Mouse (Mus musculus) kidney, postnatal 0 days (tissue): ENCODE results near the gene Phactr2. TPM values are rescaled to one million over a fixed set of nuclear protein-coding genes. Genes with fewer than 3 reads are reported as not detected.

Experiments used
- ATAC-seq: fragments of 200-750 bp; cut with Nextera tagmentation; replicated peaks from 2 replicates; pipeline ENCODE4 v1.8.0; 2017; ENCODE audit warnings: low read depth, moderate number of reproducible peaks, moderate TSS enrichment, moderate library complexity; ENCODE audit not compliant: low FRiP score
- DNase-seq: peaks from one replicate; pipeline ENCODE4 v3.0.0-alpha.2; 2016; ENCODE audit warnings: low spot score
- H3K27ac ChIP-seq: fragments of 300-500 bp; sonication (generic); 2 replicates; pipeline ENCODE4 v1.5.1; 2014; ENCODE audit warnings: mild to moderate bottlenecking
- H3K27me3 ChIP-seq: fragments of 300-500 bp; sonication (generic); 2 replicates; pipeline ENCODE4 v1.6.1; 2014; ENCODE audit warnings: low read length, mixed read lengths; ENCODE audit not compliant: insufficient read depth
- H3K36me3 ChIP-seq: fragments of 300-500 bp; sonication (generic); 2 replicates; pipeline ENCODE4 v1.6.1; 2014; ENCODE audit warnings: low read length, mixed read lengths; ENCODE audit not compliant: insufficient read depth
- H3K4me1 ChIP-seq: fragments of 300-500 bp; sonication (generic); replicated peaks from 2 replicates; pipeline ENCODE4 v1.6.1; 2014; ENCODE audit warnings: antibody characterized with exemption, low read length, mixed read lengths; ENCODE audit not compliant: insufficient read depth
- H3K4me2 ChIP-seq: fragments of 300-500 bp; sonication (generic); 2 replicates; pipeline ENCODE4 v1.6.1; 2014; ENCODE audit warnings: mild to moderate bottlenecking, low read length, moderate library complexity, mixed read lengths
- H3K4me3 ChIP-seq: fragments of 300-500 bp; sonication (generic); replicated peaks from 2 replicates; pipeline ENCODE4 v1.5.1; 2014; ENCODE audit warnings: low read depth, low read length
- H3K9ac ChIP-seq: fragments of 300-500 bp; sonication (generic); 2 replicates; pipeline ENCODE4 v1.6.1; 2014; ENCODE audit warnings: low read depth, low read length
- H3K9me3 ChIP-seq: fragments of 300-500 bp; sonication (generic); replicated peaks from 2 replicates; pipeline ENCODE4 v1.6.1; 2016; ENCODE audit warnings: low read length, inconsistent platforms, mixed read lengths
- CTCF ChIP-seq: IDR thresholded peaks from 2 replicates; pipeline ENCODE4 v1.5.1; 2016; ENCODE audit warnings: antibody characterized with exemption, low read depth, mild to moderate bottlenecking, moderate library complexity
- WGBS: fragments of 180-500 bp; shearing (Covaris S2); extraction: QIAGEN DNeasy Blood & Tissue Kit; methylation state at CpG from one replicate; pipeline ENCODE4 v1.1.7; 2014; 5-methylcytosine and 5-hydroxymethylcytosine counted together
- polyA plus RNA-seq: library from polyadenylated mRNA; unstranded; fragments of >200 nt; fragmentation: Nextera tagmentation; extraction: Ambion mirVana; gene quantifications from 2 replicates; pipeline ENCODE4 v1.2.1, GENCODE M21; 2015

Gene Phactr2
- polyA plus RNA-seq, 1 experiment from 2014 or later = 26.4 TPM

GRCm38 (mm10) chr10:13280298-13280853 lies 193.8 kb downstream of the Phactr2 start:
- WGBS = 86% methylated on average over 6 of the region's 6 CpGs
- no peak for ATAC-seq
- TF ChIP-seq CTCF = no peak
- H3K4me3 ChIP-seq = no peak overlapping the region
- no peaks in the 10 kb centered on the region for H3K4me1 ChIP-seq
- no peak overlapping the region for H3K4me2 ChIP-seq
- no peak for DNase-seq
- H3K9me3 ChIP-seq = no peaks in the 10 kb centered on the region
- no peak overlapping the region for H3K9ac ChIP-seq
- H3K27me3 ChIP-seq = no peaks in the 10 kb centered on the region
- H3K36me3 ChIP-seq = 0 out of 2 replicates have a peak, but pooled peaks cover 4% of the 10 kb centered on the region
- no peak overlapping the region for H3K27ac ChIP-seq

- ATAC-seq = no peak
- Histone ChIP-seq H3K4me1 (no peaks in the 10 kb centered on the region), H3K4me2 (no peak overlapping the region), H3K9me3 (no peaks in the 10 kb centered on the region), H3K4me3 (no peak overlapping the region), H3K27me3 (no peaks in the 10 kb centered on the region), H3K27ac (no peak overlapping the region), H3K9ac (no peak overlapping the region), H3K36me3 (no peaks in the 10 kb centered on the region)
- WGBS = 83% methylated on average over 5 of the region's 5 CpGs
- no peak for DNase-seq
- TF ChIP-seq CTCF = no peak
These were observed 197.9 kb downstream of the Phactr2 start for GRCm38 (mm10) chr10:13276298-13276697.

GRCm38 (mm10) chr10:13275152-13275551 lies 199.1 kb downstream of the Phactr2 start:
- no peak for ATAC-seq
- DNase-seq = no peak

GRCm38 (mm10) chr10:13274699-13275098 lies 199.5 kb downstream of the Phactr2 start:
- no peaks in the 10 kb centered on the region for H3K36me3 ChIP-seq
- ATAC-seq (no peak), DNase-seq (no peak)
- no peak for TF ChIP-seq CTCF
- no peak overlapping the region for H3K4me2 ChIP-seq
- 0 out of 2 replicates have a peak, but pooled peaks cover 3% of the 10 kb centered on the region for H3K4me1 ChIP-seq
- no peak overlapping the region for H3K9ac ChIP-seq
- no peak overlapping the region for H3K27ac ChIP-seq
- H3K27me3 ChIP-seq = no peaks in the 10 kb centered on the region
- 89% methylated on average over 4 of the region's 4 CpGs for WGBS
- H3K4me3 ChIP-seq = no peak overlapping the region
- no peaks in the 10 kb centered on the region for H3K9me3 ChIP-seq

More at GRCm38 (mm10) chr10:13275152-13275551, 199.1 kb downstream of the Phactr2 start:
- Histone ChIP-seq H3K9ac (no peak overlapping the region), H3K4me1 (0 out of 2 replicates have a peak, but pooled peaks cover 3% of the 10 kb centered on the region), H3K27ac (no peak overlapping the region), H3K4me3 (no peak overlapping the region), H3K27me3 (no peaks in the 10 kb centered on the region), H3K9me3 (no peaks in the 10 kb centered on the region), H3K4me2 (no peak overlapping the region), H3K36me3 (no peaks in the 10 kb centered on the region)
- WGBS = 92% methylated on average over 6 of the region's 6 CpGs
- no peak for TF ChIP-seq CTCF

GRCm38 (mm10) chr10:13273756-13274155 lies 200.5 kb downstream of the Phactr2 start:
- H3K4me3 ChIP-seq = no peak overlapping the region
- H3K9ac ChIP-seq = no peak overlapping the region
- H3K9me3 ChIP-seq = no peaks in the 10 kb centered on the region
- H3K4me1 ChIP-seq = 0 out of 2 replicates have a peak, but pooled peaks cover 3% of the 10 kb centered on the region
- ATAC-seq = no peak
- no peak for TF ChIP-seq CTCF
- no peak overlapping the region for H3K27ac ChIP-seq
- H3K4me2 ChIP-seq = no peak overlapping the region
- DNase-seq = no peak
- H3K27me3 ChIP-seq = no peaks in the 10 kb centered on the region
- H3K36me3 ChIP-seq = no peaks in the 10 kb centered on the region
- WGBS = 97% methylated on average over 1 of the region's 1 CpGs

- Histone ChIP-seq H3K27ac (no peak overlapping the region), H3K9me3 (no peaks in the 10 kb centered on the region), H3K9ac (no peak overlapping the region), H3K4me2 (no peak overlapping the region), H3K36me3 (no peaks in the 10 kb centered on the region), H3K4me1 (0 out of 2 replicates have a peak, but pooled peaks cover 3% of the 10 kb centered on the region), H3K27me3 (no peaks in the 10 kb centered on the region), H3K4me3 (no peak overlapping the region)
- ATAC-seq = no peak
- no peak for DNase-seq
- no peak for TF ChIP-seq CTCF
- 83% methylated on average over 8 of the region's 8 CpGs for WGBS
These were observed 202.5 kb downstream of the Phactr2 start for GRCm38 (mm10) chr10:13271716-13272115.

- 38% methylated on average over 7 of the region's 7 CpGs for WGBS
- Histone ChIP-seq H3K9ac (no peak overlapping the region), H3K4me3 (no peak overlapping the region), H3K4me2 (no peak overlapping the region), H3K9me3 (no peaks in the 10 kb centered on the region), H3K36me3 (no peaks in the 10 kb centered on the region), H3K4me1 (0 out of 2 replicates have a peak, but pooled peaks cover 3% of the 10 kb centered on the region), H3K27me3 (no peaks in the 10 kb centered on the region), H3K27ac (no peak overlapping the region)
- ATAC-seq (no peak), DNase-seq (no peak)
- no peak for TF ChIP-seq CTCF
These were observed 203.1 kb downstream of the Phactr2 start for GRCm38 (mm10) chr10:13271099-13271498.
